Mouse (Mus musculus) ovary, postnatal 14 days (tissue): Measurements from ENCODE around the gene Zfp709.
"Not testable (repeated sequence)": the region's sequence is repeated elsewhere in the genome, so short reads cannot be mapped to it uniquely, and the experiment has no call there.

ENCODE experiments used
- DNase-seq: peaks from one replicate; pipeline ENCODE4 v3.0.0; 2022; ENCODE audit warnings: low spot score

Zfp709 gene

DNA sequence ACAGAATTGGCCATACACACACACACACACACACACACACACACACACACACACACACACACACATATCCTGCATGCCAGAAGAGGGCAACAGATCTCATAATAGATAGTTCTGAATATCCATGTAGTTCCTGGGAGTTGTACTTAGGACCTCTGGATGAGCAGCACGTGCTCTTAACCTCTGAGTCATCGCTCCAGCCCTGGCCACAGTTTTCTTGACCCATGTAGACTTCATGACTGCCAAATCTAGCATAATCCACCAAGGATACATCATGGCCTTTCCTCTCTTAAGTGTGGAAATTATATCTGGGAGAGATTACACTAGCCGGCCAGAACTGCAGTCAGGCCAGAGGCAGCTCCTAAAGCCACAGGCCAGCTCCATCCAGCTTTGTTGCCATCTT lies 44.7 kb downstream of the Zfp709 start:
- DNase-seq, result no peak

- DNase-seq, result no peak
Measured at GRCm38 (mm10) chr8:71927779-71928178, 46.0 kb downstream of the Zfp709 start.

- not testable (repeated sequence) for DNase-seq
Measured at GRCm38 (mm10) chr8:71938037-71938436, 56.2 kb downstream of the Zfp709 start.

DNA sequence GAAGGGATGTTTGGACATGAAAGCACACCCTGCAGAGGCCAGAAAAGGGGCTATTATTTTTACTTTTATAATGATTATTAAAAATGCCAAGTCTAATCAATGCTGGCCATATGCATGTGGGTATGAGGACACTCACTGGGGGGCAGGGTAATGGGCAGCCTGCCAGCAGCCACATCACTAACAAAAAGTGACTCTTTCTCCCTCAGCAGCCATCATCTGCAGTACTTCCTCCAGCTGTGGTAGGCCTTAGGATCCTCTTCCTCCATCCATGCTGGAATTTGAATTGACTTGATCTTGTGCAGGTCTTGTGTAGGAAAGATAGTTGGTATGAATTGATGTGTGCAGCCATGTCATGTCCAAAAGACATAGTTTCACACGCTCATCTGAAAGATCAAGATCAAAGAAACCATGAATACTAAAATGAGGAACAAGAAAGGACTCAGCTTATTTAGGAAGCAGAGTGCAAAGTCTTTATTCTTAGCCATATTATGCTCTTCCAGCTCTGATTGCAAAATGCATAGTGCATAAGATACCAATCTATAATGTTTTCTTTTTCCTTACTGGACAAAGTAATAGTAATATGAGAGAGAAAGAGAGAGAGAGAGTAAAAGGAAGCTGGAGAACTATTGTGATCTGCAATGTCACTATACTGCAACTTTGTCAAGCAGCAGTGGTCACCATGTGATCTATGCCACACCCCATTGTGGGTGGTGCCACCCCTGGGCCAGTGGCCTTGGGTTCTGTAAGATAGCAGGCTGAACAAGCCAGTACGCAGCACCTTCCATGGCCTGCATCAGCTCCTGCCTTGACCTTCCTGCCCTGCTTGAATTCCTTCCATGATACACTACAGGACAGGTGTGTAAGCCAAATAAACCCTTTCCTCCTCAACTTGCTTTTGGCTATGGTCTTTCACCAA lies 58.7 kb downstream of the Zfp709 start:
- no peak for DNase-seq

DNA sequence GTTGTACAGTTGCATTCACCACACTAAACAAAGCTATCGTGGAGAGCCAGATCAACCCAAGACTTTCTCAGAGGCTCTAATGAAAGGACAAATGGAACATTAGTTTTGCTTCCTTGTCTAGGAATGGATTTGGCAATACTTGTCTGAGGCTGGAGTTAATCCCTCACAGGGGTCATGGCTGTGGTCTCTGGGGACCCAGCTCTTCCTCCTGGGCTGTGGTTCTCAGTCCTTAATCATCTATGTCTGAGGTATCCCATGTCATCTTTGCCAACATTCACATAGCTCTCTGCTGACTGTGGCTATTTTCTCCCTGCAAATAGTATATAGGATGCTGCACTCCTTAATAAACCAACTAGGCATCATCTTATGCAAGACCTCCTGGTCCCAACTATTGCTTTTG lies 60.0 kb downstream of the Zfp709 start:
- DNase-seq, result no peak
